Mouse (Mus musculus): ENCODE results near the gene Hebp1.

Hebp1 gene

DNA sequence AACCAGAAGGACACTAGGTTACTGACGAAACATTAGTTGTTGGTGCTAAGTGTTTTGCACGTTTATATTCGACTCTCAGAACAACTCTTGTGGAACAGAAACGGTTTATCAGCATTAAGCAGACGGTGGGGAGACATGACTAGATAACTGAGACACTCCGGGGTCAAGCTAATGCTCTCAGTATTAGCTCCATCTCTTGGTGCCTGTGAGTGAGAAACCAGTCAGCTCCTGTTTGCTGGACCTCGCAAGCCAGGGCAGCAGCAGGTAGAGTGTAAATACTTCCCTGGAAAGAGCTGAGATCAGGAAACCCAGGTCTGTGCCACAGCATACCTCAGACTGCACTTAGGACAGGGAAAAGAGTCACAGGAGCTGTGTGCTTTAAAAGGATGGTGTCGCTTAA is 1.1 kb downstream of the Hebp1 start:
- no peak for DNase-seq

DNA sequence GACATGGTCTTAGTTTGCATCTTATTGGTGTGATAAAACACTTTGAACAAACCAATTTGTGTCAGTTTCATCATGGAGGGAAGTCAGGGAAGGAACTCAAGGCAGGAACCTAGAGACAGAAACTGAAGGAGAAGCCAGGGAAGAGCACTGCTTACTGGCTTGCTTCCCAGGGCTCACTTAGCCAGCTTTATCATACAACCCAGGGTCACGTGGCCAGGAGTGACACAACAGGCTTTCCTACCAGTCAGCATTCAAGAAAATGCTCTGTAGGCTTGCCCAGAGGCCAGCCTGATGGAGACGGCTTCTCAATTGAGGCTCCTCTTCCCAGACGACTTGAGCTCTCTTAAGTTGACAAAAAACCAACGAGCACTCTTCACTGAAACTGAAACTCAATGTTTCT is 2.9 kb downstream of the Hebp1 start:
- DNase-seq = no peak

- DNase-seq = peak; percentile 18
Observed at GRCm38 (mm10) chr6:135193733-135194132, 4.1 kb downstream of the Hebp1 start.

GRCm38 (mm10) chr6:135192993-135193392 is 4.8 kb downstream of the Hebp1 start:
- DNase-seq = no peak

DNA sequence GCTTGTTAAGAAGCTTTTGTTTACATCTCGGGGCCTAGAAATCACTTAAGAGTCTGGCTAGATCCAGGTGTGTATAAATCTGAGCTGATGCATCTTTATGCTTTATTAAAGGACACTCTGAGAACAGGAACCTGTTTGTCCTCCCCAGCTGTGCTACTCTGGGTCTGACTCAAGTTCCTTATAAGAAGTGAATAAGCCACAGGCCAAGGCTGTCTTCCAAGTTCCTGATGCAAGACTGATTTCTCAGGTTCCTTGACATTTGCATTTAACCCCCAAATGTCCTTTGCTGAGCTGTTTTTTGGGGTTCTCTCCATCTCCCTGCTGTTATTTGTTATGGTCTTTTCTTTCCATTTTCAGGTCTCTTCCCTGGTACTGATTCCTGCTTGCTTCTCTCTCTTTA is 5.9 kb downstream of the Hebp1 start:
- DNase-seq = no peak

- DNase-seq = no peak
Observed at GRCm38 (mm10) chr6:135190122-135190521, 7.7 kb downstream of the Hebp1 start.

GRCm38 (mm10) chr6:135188629-135189028 is 9.2 kb downstream of the Hebp1 start:
- DNase-seq = no peak

- DNase-seq = no peak
Observed at GRCm38 (mm10) chr6:135187076-135187917, 10.5 kb downstream of the Hebp1 start.

GRCm38 (mm10) chr6:135183961-135184360 is 13.9 kb downstream of the Hebp1 start:
- peak; percentile 37 for DNase-seq

DNA sequence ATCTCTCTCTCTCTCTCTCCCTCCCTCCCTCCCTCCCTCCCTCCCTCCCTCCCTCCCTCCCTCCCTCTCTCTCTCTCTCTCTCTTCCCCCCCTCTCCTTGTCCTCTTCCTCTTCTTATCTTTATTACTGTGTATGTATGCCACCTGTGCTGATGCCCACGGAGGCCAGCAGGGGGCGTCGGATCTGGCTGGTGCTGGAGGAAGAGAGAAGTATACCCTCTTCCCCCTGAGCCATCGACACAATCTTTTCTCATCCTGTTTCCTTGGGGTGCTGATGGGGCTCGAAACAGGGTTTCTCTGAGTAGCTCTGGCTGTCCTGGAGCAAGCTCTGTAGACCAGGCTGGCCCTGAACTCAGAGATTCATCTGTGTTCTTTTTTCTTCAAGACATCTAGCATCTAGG is 14.9 kb downstream of the Hebp1 start:
- no peak for DNase-seq

- DNase-seq = no peak
Observed at GRCm38 (mm10) chr6:135178599-135178998, 19.2 kb downstream of the Hebp1 start.

DNA sequence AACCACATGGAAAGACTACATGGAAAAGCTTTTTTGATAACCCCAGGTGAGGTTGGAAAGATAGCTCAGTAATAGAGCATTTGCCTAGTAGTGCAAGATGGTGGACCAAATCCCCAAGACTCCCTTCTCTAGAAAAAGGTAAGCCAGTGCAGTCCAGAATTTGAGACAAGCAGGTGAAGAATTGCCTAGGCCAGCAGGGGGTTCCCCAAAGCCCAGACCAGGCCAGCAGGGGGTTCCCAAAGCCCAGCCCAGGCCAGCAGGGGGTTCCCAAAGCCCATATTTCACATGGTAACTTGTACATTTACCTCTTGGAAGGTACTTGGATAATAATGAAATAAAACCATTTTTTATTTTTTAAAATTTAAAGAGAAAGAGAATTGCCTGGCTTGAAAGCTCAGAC is 20.6 kb downstream of the Hebp1 start:
- DNase-seq = no peak

- DNase-seq = no peak
Observed at GRCm38 (mm10) chr6:135175014-135175413, 22.8 kb downstream of the Hebp1 start.

DNA sequence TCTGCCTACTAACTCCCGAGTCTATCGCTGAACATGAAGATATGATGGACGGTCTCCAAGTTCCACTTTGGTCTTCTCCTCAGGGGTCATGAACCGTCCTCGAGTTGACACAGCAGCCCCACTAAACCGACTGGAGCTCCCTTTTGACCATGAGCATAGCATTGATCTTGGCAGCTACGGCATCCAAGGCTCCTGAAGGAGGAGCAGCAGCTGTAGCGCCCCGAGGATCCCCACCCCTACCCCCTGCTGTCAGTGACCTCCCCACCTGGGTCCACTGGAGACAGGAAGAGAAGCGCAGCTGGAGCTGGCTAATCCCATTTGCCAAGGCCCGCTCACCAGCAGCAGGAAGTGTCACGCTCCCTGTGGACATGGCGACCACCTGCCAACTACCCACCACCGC is 26.1 kb downstream of the Hebp1 start:
- DNase-seq = no peak

DNA sequence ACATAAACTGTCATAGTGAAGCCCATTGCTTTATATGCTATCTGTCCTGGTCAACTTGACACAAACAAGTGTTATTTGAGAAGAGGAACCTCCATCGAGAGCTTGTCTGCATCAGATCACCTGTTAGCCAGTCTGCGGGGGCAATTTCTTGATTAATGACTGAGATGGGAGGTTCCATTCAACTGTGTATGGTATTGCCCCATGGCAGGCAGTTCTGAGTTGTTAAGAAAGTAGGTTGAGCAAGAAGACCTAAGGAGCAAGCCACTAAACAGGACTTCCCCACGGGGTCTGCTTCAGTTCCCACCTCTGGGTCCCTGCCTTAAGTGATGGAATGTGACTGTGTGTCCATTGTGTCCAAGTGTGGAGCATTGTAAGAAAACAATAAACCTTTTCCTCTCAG is 28.6 kb downstream of the Hebp1 start:
- DNase-seq = no peak

DNA sequence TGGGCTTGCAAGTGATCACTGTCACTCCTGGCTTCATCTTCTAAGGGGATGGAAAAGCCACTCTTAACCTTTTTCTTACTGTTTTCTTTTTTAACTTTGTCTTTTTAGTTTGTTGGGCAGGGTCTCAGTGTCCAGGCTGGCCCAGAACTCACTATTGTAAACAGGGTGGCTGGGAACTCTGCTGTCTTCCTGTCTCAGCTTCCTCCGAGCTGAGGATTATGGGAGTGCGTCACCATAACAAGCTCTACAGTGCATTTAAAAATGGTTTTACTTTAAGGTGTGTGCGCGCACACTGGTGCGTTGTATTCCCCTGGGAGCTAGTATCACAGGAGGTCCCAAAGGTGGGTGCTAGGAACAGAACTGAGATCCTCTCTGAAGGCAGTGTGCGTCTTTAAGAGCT is 29.4 kb downstream of the Hebp1 start:
- peak; percentile 26 for DNase-seq

DNA sequence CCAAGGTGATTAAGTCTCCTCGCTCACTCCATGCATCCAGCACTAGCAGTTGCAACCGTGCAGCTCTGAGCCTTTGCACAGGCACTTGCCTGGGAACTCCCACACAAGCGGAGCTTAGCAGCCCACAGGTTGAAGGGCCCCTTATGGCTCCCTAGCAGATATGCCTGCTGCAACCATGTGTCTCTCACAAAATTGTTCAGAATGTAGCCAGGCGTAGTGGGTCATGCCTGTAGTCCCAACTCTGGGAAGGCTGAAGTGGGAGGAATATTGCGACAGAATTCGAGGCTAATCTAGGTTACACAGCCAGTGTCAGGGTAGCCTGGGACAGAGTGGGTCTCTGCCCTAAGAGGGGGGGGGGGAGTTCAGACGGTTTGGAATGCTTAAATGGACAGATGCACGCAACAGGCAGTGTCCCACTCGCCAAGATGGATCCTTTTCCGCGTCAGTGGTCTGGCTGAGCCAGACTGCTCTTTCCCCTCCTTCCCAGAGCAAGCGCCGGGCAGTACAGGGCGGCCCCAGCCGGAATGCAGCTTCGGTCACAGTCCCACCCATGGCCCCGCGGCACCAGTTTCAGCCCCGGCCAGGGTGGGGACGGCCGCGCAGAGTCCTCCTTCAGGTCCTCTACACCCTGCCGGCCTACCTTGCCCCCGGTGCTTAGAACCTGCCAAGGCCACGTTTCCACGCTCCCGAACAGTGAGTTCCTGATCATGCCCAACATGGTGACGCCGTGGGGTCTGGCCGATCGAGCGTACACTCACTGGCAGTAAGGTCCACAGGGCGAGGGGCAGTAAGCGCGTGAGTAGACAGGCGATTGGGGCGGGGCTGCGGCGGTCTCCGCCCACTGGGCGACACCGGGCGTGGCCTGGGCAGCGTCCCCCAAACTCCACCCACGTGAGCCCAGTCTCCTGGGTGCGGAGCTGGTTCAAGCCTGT is 30.2 kb downstream of the Hebp1 start:
- peak; percentile 95 for DNase-seq

DNA sequence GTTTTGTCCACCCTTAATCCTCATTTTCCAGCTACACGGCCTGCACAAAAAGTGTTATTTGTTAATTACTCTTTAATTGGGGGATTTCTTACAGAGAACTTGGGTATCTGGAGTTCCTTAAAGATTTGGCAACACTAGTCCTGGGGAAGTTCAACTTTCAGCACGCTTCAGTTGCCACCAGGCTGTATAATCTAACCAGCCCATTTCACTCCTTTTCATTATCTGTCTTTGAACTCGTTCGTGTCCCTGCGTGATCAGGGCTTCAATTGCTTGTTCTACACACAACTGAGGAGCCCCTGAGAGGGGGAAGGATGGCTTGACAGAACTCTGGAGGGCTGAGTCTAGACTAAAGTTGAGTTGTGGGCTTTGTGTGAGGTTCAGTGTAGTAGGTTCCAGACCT is 31.1 kb downstream of the Hebp1 start:
- no peak for DNase-seq

DNA sequence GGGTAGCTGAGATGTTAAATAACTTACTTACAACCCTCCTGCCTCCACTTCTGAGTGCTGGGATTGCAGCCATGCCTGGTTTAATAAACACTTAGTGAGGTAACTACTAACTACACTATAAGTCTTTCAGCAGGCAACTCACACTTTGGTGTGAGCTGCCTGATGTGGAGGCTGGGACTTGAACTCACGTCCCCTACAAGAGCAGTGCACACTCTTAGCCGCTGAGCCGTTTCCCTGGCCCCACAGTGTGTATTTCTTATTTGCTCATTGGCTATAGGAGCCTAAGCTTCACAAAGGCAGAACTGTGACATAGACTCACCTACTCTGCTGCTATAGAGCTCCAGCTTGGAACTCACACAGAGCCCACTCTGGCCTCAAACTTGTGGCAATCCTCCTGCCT is 31.6 kb downstream of the Hebp1 start:
- no peak for DNase-seq

DNA sequence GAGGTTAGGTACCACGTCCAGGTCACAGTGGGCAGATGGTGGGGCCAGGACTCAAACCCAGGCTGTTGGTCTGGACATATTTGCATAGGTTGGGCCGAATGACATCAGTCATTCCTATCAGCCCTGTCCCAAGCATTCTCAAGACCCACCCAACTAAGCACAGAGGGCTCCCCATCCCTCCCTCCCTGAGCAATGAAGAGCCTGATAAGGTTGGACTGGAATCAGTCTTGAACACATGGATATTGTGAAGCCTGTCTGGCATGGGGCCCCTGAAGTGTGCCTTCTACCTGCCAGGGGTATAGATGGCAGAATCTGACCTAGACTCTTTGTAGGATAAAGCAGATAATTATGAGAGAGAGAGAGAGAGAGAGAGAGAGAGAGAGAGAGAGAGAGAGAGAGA is 32.1 kb downstream of the Hebp1 start:
- DNase-seq = no peak

DNA sequence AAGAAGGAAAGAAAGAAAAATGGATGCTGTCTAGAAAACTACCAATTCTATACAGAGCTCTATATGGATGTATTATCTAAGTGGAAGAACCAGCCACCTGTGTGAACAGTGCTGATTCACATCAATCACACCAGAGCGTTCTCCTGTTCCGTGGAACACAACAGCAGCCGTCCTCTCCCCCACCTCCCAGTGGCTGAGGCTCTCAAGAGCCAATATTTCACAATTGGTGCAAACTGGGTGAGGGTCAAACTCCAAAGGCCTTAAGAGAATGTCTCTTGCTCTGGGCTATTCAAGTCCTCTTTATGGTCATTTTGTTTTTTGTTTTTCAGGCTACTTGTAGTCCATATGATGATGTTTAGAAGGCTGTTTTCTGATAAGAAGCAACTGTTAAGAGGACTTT is 32.6 kb downstream of the Hebp1 start:
- peak; percentile 27 for DNase-seq

GRCm38 (mm10) chr6:135162861-135163260 is 35.0 kb downstream of the Hebp1 start:
- no peak for DNase-seq

DNA sequence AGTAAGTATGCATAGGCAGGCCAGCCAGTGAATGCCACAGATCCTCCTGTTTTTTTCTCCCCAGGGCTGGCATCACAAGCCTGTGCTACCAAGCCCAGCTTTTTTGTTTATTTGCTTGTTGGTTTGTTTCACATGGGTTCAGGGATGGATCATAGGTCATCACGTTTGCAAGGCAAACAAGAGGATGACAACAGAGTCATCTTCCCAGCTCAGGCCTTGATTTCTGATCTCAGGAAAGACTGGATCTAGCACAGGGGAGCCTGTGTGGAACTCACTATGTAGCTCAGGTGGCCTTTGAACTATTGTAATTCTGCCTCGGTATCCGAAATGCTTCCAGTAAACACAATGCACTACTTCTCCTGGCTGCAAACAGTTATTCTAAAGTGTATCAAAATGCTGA is 35.5 kb downstream of the Hebp1 start:
- DNase-seq = no peak

DNA sequence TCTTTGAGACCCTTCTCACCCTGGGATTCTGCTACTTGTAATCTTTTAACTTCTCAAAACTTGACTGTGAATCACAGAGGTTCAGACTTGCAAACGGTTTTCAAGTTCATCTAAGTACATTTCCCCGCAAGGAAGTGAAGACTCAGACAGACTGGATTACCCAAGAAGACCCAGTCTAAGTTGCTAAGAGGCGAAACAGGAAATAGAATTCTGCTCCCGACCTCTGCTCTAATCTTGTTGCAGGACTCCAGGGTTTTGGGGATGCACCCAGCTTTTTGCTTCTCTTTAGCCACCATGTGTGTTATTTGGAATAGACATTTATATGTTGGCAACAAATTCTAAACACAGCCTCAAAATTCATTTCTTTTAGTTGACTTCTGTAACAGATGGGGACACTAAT is 36.5 kb downstream of the Hebp1 start:
- DNase-seq = no peak
